Mouse (Mus musculus) adipocyte (in vitro differentiated cells): ENCODE results near the gene Mark2.
A peak's percentile ranks its signal among the peaks of the same experiment; 100 is the strongest.

Source experiments
- DNase-seq: peaks from one replicate; pipeline ENCODE4 v3.0.0-alpha.2; 2016; ENCODE audit warnings: low spot score

Mark2 gene

GRCm38 (mm10) chr19:7295071-7295658, 46.5 kb downstream of the Mark2 start:
- no peak for DNase-seq

DNA sequence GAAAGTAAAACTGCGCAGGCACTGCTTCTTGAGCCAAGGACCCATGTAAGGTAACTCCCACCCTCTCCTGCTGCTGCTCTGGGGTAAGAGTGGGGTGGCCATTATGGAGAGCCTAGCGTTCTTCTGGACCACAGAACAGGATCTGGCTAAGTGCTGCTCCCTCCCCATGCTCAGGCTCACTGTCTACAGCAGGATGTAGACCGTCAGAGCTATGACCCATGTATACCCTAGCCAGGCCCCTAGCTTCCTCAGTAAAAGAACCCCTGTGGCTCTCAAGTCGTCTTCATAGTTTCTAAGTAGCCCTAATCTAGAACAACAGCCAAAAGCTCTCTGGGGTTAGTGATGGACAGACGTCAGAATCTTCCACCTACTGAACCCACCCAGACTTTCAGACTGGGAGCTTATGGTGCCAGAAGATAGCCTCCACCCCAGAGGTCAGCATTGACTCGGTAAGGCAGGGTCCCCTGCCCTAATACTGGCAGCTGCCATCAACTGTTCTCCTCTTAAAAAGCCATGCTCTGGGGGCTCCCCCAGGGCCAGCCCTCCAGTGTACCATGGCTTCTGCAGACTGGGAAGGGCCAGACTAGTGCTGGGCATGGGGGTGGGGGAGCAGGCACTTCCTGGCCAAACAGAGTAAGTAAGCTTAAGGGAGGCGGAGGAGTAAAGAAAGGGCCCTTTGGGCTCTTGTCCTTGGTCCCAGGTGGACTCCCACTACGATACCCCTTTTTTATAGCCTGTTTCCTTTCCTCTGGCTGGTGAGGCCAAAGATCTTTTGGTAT, 47.4 kb downstream of the Mark2 start:
- DNase-seq: no peak

DNA sequence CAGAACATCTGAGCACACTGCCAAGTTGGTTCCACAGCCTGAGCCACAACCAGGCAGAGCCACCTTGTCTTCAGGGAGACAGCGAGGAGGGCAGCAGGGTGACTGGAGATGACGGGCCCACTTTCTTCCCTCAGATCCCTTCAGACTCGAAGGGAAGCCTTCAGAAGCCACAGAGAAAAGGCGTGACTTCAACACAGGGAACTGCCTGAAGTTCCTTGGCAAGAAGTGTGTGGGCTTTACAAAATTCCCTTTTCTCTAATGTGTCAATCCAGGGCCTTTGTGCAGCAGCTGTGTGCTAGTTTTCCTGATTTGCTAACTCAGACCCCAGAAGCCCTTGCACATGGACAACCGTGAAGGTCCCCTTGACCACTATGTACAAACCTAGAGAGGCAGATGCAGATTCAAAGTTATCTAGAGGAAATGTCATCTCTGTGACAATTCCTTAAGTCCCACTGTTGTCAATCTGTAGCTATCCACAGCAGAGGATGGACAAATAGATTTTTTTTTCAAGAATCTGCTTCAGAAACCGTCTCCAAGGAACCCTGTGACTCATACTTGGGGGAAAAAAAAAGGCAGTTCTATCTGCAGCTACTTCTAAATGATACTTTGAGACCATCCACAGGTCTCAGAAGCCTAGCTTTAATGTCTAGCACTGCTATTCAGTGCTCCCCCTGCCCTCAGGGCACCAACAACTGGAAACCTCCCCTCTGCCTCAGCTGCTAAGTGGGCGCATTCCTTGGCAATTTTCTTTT, 49.5 kb downstream of the Mark2 start:
- no peak for DNase-seq

- DNase-seq: no peak
Observed at GRCm38 (mm10) chr19:7289767-7290166, 51.9 kb downstream of the Mark2 start.

- DNase-seq: no peak
Observed at GRCm38 (mm10) chr19:7288288-7288687, 53.4 kb downstream of the Mark2 start.

- no peak for DNase-seq
Observed at GRCm38 (mm10) chr19:7286563-7287315, 54.9 kb downstream of the Mark2 start.

DNA sequence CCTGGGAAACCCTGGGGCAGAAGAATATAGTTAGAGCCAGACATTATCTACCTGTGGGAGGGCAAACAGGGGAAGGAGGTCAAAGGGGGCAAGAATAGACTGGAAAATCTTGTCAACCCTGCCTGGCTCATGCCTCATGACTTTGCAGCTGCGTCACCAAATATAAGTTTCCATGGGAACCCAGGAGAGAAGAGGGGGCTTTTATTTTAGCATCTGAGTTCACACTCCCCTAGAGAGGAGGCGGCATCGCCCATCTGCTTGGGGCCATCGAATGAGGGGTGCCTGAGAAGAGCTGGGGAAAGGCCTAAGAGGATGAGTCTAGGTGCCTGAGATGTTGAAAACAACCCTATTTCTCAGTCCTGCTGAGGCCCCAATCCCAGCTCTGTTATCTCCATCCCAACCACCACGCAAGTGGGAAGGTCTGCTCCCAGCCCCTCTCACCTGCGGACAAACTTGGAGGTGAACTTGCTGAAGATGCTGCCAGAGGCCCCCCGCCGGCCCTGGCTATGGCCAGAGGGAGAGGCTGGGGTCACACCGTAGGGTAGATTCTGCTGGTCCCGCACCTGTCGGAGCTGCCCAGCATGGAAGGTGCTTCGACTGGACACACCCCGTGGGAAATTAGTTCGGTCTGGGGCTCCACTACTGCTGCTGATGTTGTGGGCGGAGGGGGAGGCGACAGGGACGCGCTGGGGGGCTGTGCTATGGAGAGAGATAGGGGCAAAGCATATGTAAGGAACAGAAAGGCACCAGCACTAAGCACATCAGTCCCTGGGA, 60.9 kb downstream of the Mark2 start:
- no peak for DNase-seq

- peak; percentile 54 for DNase-seq
Observed at GRCm38 (mm10) chr19:7279114-7279513, 62.5 kb downstream of the Mark2 start.

DNA sequence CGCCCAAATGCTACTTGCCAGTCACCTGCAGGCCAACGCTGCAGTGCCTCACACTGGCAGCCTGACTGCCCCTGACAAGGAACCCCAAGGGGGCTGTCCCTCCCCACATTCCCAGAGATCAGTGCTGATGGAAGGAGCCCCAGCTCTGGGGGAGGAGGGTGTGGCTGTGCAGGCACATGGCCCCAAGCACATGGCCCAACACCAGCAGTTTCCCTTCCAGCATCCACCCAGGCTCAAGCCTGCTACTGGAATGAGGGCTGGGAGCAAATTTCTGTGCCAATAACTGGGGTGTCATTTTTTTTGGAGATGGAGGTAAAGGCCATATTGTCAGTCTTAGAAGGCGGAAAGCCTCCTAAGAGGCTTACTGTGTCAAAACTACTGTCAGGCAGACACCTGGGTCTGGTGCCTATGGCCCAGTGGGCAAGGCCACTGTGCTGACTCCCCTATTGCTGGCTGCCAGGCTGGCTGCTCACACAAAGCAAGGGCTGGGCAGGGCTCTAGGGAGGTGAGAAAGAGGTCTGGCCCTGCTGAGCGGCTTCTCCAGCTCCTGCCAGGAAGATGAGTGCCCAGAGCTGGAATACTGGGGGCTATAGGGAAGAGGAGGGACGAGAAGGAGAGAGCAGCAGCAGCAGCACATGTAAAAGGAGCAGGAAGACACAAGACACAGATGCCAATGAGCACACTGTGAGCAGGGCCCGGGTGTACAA, 63.3 kb downstream of the Mark2 start:
- DNase-seq: peak; percentile 60

DNA sequence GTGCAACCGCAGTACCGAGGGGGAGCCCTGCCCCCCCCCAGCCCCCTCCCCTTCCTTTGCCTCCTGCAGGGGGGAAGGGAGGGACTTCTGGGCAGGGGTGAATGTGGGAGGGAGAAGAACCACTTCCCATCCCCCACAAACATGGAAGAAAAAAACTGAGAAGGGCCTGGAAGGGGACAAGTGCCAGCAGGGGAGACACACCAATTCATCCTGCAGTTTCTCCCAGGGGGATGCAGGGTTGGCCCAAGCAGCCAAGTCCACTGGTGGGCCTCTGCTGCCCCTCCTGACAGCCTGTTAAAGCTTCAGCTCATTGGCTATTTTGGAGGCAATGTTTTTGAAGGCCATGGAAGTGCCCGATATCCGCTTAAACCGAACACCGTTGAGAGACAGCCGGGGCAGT, 64.9 kb downstream of the Mark2 start:
- DNase-seq: no peak

GRCm38 (mm10) chr19:7276053-7276659, 65.5 kb downstream of the Mark2 start:
- DNase-seq: no peak

DNA sequence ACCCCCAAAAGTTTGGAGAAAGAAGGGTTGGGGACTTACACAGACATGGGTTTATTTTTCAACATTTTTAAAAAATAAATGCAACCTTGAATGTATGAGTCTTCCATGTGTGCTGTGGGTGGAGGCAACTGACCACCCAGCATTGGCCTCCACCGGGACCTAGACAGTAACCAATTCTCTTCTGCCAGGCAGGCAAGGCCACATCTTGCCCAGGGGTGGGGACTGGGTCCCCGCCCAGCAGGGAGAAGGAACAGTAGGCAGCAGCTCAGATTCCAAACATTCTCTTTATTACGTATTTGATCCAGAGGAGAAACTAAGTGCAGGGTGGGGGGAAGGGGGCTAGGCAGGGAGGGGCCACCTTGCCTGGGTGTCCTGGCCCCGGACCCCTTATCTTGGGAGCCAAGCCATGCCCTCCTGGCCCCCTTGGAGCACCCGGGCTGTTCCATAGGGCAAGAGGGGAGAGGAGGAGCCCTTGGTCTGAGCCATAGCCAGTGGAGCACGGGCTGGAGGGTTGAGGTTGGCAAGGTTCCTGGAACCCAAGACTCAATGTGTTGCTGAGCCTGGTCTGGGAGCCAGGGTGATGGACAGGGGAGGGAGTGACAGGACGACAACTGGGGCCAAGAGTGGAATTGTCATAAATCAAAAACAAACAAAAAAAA, 66.4 kb downstream of the Mark2 start:
- peak; percentile 78 for DNase-seq

- peak; percentile 88 for DNase-seq
Observed at GRCm38 (mm10) chr19:7274326-7274990, 67.2 kb downstream of the Mark2 start.

- no peak for DNase-seq
Observed at GRCm38 (mm10) chr19:7273486-7273885, 68.2 kb downstream of the Mark2 start.

GRCm38 (mm10) chr19:7269290-7270044, 72.2 kb downstream of the Mark2 start:
- peak; percentile 31 for DNase-seq

DNA sequence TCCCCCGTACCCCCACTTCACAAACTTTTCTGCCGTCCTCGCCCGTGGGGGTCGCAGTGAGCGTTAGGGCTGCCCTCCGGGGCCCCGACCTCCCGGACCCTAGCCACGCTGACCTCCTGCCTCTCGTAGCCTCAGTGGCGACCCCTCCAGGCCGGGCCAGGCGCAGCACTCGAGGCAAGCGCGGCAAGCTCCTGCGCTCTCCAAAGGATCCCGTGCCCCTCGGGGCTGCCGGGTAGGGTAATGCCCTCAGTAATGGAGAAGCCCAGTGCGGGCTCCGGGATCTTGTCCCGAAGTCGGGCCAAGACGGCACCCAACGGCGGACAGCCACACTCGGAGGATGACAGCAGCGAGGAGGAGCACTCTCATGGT, 73.0 kb downstream of the Mark2 start:
- peak; percentile 73 for DNase-seq

- DNase-seq: peak; percentile 86
Observed at GRCm38 (mm10) chr19:7267781-7268721, 73.6 kb downstream of the Mark2 start.
